In genomic region chr7:75307570-75308087, GRCm38 (mm10) we compare ENCODE assay signal across 10 mouse cellular contexts. TPM values are rescaled to one million over a fixed set of nuclear protein-coding genes. Genes with fewer than 3 reads are reported as not detected.
DNase-seq lines count a peak whose midpoint lies in the region; ATAC-seq and TF ChIP-seq lines count a peak whose summit lies in the region.
"Had no signal": no experiment of that assay in that cellular context is flagged by ENCODE, and none has a peak within 500 bp of the region (broad histone marks: within the 10 kb centered on the region; RNA-seq: fewer than 3 reads in every experiment).

No protein-coding gene starts in this region.

- H3K27me3 ChIP-seq in kidney, embryonic 14.5 days (ENCODE audit: control insufficient read depth, insufficient read depth, low read length), result peaks cover 15% of the 10 kb centered on the region; the same call in 1 of the 2 replicates
- peaks cover 25% of the 10 kb centered on the region for H3K27me3 ChIP-seq in embryonic facial prominence, embryonic 11.5 days (ENCODE audit: control insufficient read depth, insufficient read depth, low read length)
- peaks cover 37% of the 10 kb centered on the region for H3K27me3 ChIP-seq in hindbrain, embryonic 13.5 days
- H3K27me3 ChIP-seq in midbrain, postnatal 0 days (ENCODE audit: insufficient read depth, low read length), result peaks cover 9% of the 10 kb centered on the region; the same call in 1 of the 2 replicates

- ATAC-seq in kidney, embryonic 14.5 days (ENCODE audit: low FRiP score, low TSS enrichment), result no peak
- ATAC-seq in embryonic facial prominence, embryonic 11.5 days (replicated peaks; ENCODE audit: insufficient number of reproducible peaks, low FRiP score, low TSS enrichment, low read depth), result no peak
- no peak for ATAC-seq in hindbrain, embryonic 13.5 days (ENCODE audit: low FRiP score)
- no peak for ATAC-seq in midbrain, postnatal 0 days (ENCODE audit: low FRiP score)
- no peak for ATAC-seq in inflammation-experienced regulatory T-cells, adult 6 months

- TF ChIP-seq POLR2A in lung, adult 2 months (IDR thresholded peaks at IDR 0.05; ENCODE audit: borderline replicate concordance, extremely low read depth, low read depth, low read length), result no peak

- H3K4me1 ChIP-seq in kidney, embryonic 14.5 days (ENCODE audit: control insufficient read depth, insufficient read depth, low read length), result peaks cover 7% of the 10 kb centered on the region; the same call in 1 of the 2 replicates
- peaks cover 2% of the 10 kb centered on the region; the same call in 1 of the 2 replicates for H3K4me1 ChIP-seq in embryonic facial prominence, embryonic 11.5 days (ENCODE audit: control insufficient read depth, insufficient read depth, low read length)
- peaks cover 21% of the 10 kb centered on the region for H3K4me1 ChIP-seq in hindbrain, embryonic 13.5 days (replicated peaks)
- H3K4me1 ChIP-seq in midbrain, postnatal 0 days (ENCODE audit: insufficient read depth, low read length), result peaks cover 3% of the 10 kb centered on the region; the same call in 1 of the 2 replicates
- peaks cover 5% of the 10 kb centered on the region for H3K4me1 ChIP-seq in lung, adult 2 months (ENCODE audit: control insufficient read depth, insufficient read depth, low read length)

- no peak overlapping the region for H3K9ac ChIP-seq in kidney, embryonic 14.5 days (ENCODE audit: low read depth, low read length)
- no peak overlapping the region for H3K9ac ChIP-seq in embryonic facial prominence, embryonic 11.5 days (replicated peaks; ENCODE audit: low read length)
- H3K9ac ChIP-seq in hindbrain, embryonic 13.5 days, result peak overlapping the region; percentile 75
- H3K9ac ChIP-seq in midbrain, postnatal 0 days (replicated peaks; ENCODE audit: low read length, poor library complexity, severe bottlenecking), result peak overlapping the region; percentile 33; the same call in 1 of the 2 replicates

- peak overlapping the region; percentile 96 for H3K4me2 ChIP-seq in kidney, embryonic 14.5 days (replicated peaks; ENCODE audit: low read depth, low read length)
- no peak overlapping the region for H3K4me2 ChIP-seq in embryonic facial prominence, embryonic 11.5 days (ENCODE audit: low read depth, low read length)
- peak overlapping the region; percentile 98 for H3K4me2 ChIP-seq in hindbrain, embryonic 13.5 days
- H3K4me2 ChIP-seq in midbrain, postnatal 0 days (ENCODE audit: low read depth, low read length, poor library complexity, severe bottlenecking), result peak overlapping the region; percentile 96

- no peaks in the 10 kb centered on the region for H3K36me3 ChIP-seq in kidney, embryonic 14.5 days (ENCODE audit: control insufficient read depth, insufficient read depth, low read length)
- H3K36me3 ChIP-seq in embryonic facial prominence, embryonic 11.5 days (replicated peaks; ENCODE audit: control insufficient read depth, insufficient read depth, low read depth, low read length), result no peaks in the 10 kb centered on the region
- H3K36me3 ChIP-seq in hindbrain, embryonic 13.5 days, result no peaks in the 10 kb centered on the region
- no peaks in the 10 kb centered on the region for H3K36me3 ChIP-seq in midbrain, postnatal 0 days (ENCODE audit: insufficient read depth, low read length)
- H3K36me3 ChIP-seq: G1E had no signal

- no peak for DNase-seq in kidney, postnatal 25 days
- DNase-seq in embryonic facial prominence, embryonic 11.5 days (ENCODE audit: low spot score), result no peak
- DNase-seq in midbrain, postnatal 0 days (ENCODE audit: low spot score), result no peak
- DNase-seq in adrenal gland, postnatal 10 days, result no peak
- DNase-seq in lung, adult 2 months, result no peak
- DNase-seq: gastrocnemius, postnatal 14 days had no signal

- no peaks in the 10 kb centered on the region for H3K9me3 ChIP-seq in kidney, embryonic 14.5 days (ENCODE audit: control insufficient read depth, low read length)
- H3K9me3 ChIP-seq in embryonic facial prominence, embryonic 11.5 days (replicated peaks; ENCODE audit: control insufficient read depth, low read length), result no peaks in the 10 kb centered on the region
- H3K9me3 ChIP-seq in hindbrain, embryonic 13.5 days, result no peaks in the 10 kb centered on the region
- no peaks in the 10 kb centered on the region for H3K9me3 ChIP-seq in midbrain, postnatal 0 days (ENCODE audit: low read length)

- TF ChIP-seq CTCF in midbrain, postnatal 0 days (IDR thresholded peaks at IDR 0.05), result no peak
- TF ChIP-seq CTCF in lung, adult 2 months (IDR thresholded peaks at IDR 0.05; ENCODE audit: insufficient read depth, low read length), result no peak

- H3K4me3 ChIP-seq in kidney, embryonic 14.5 days (ENCODE audit: low read length), result peak overlapping the region; percentile 46
- 0 out of 2 replicates have a peak overlapping the region, but pooled peaks have one; percentile 40 for H3K4me3 ChIP-seq in embryonic facial prominence, embryonic 11.5 days (ENCODE audit: low read depth, low read length)
- peak overlapping the region; percentile 55 for H3K4me3 ChIP-seq in hindbrain, embryonic 13.5 days
- H3K4me3 ChIP-seq in midbrain, postnatal 0 days (ENCODE audit: low read depth, low read length), result peak overlapping the region; percentile 56
- H3K4me3 ChIP-seq in lung, adult 2 months (replicated peaks; ENCODE audit: extremely low read depth, low read depth, low read length), result no peak overlapping the region

- WGBS in kidney, embryonic 14.5 days, result 43% methylated on average over 8 of the region's 8 CpGs
- 47% methylated on average over 8 of the region's 8 CpGs for WGBS in embryonic facial prominence, embryonic 11.5 days
- WGBS in hindbrain, embryonic 13.5 days, result 58% methylated on average over 8 of the region's 8 CpGs
- 48% methylated on average over 8 of the region's 8 CpGs for WGBS in midbrain, postnatal 0 days
- 44% methylated on average over 8 of the region's 8 CpGs for WGBS in lung, adult 2 months

- no peak overlapping the region for H3K27ac ChIP-seq in kidney, embryonic 14.5 days (ENCODE audit: low read depth, low read length)
- no peak overlapping the region for H3K27ac ChIP-seq in embryonic facial prominence, embryonic 11.5 days (replicated peaks; ENCODE audit: low read depth, low read length)
- H3K27ac ChIP-seq in hindbrain, embryonic 13.5 days, result peak overlapping the region; percentile 14; the same call in 1 of the 2 replicates
- H3K27ac ChIP-seq in midbrain, postnatal 0 days (ENCODE audit: low read depth, low read length), result no peak overlapping the region

RNA-seq across cellular contexts. Expression of gene Sv2b, which starts 1.4 kb away (rescaled TPM):
- 0.63 and 1.2 TPM in 2 replicates for polyA plus RNA-seq in kidney, embryonic 14.5 days (2014; fragmentation: Nextera tagmentation; extraction: Ambion mirVana)
- polyA plus RNA-seq in embryonic facial prominence, embryonic 11.5 days (2014; fragmentation: Nextera tagmentation; extraction: Ambion mirVana), result 0.46 and 1.5 TPM in 2 replicates
- polyA plus RNA-seq in hindbrain, embryonic 13.5 days (2015; fragmentation: Nextera tagmentation; extraction: Ambion mirVana), result 8.9 and 9.5 TPM in 2 replicates
- total RNA-seq in midbrain, postnatal 0 days (2014; rRNA removed), result 36.8 and 42.2 TPM in 2 replicates
- polyA plus RNA-seq in midbrain, postnatal 0 days (2015; fragmentation: Nextera tagmentation; extraction: Ambion mirVana), result 12.9 and 13.7 TPM in 2 replicates
- total RNA-seq in adrenal gland, postnatal 10 days (2021), result under 1 TPM; 0.30 to 0.42 TPM
- not detected for polyA plus RNA-seq in inflammation-experienced regulatory T-cells, adult 6 months (2017; shearing (Covaris generic))
- 0.08 and 0.28 TPM in 2 replicates for polyA plus RNA-seq in lung, adult 2 months (2012; rRNA removed)
- polyA plus RNA-seq: G1E had no signal

Comparison
In these comparisons a context has a peak if more than half of its experiments do, and no peak if none do; other contexts are left out.
1. H3K9ac ChIP-seq: peak in hindbrain, embryonic 13.5 days (single experiment) and midbrain, postnatal 0 days (single experiment); none in kidney, embryonic 14.5 days (single experiment) and embryonic facial prominence, embryonic 11.5 days (single experiment).